Mouse (Mus musculus) MEL (cell line): Measurements from ENCODE around the gene Ggt1.

Experiments
- CHD2 ChIP-seq: IDR thresholded peaks from 2 replicates; pipeline ENCODE4 v1.6.1; 2011; ENCODE audit warnings: low read length, improper control_type of control experiment
- CTCF ChIP-seq, 3 experiments: IDR thresholded peaks in 2 of 3; conservative IDR thresholded peaks in 1 of 3; 2 replicates each; pipeline ENCODE4 v1.5.1; 2011 to 2012; ENCODE audit warnings: low read length in 3 of 3, low read depth in 2 of 3, mild to moderate bottlenecking in 2 of 3, improper control_type of control experiment in 1 of 3, inconsistent platforms in 1 of 3, mixed read lengths in 1 of 3, moderate library complexity in 1 of 3; ENCODE audit not compliant: control insufficient read depth in 1 of 3, insufficient read depth in 1 of 3, poor library complexity in 1 of 3, severe bottlenecking in 1 of 3
- ELF1 ChIP-seq: IDR thresholded peaks from 2 replicates; pipeline ENCODE4 v1.6.1; 2014; ENCODE audit warnings: low read depth, mild to moderate bottlenecking, inconsistent platforms, low read length, improper control_type of control experiment, moderate library complexity
- JUND ChIP-seq: IDR thresholded peaks from 2 replicates; pipeline ENCODE4 v1.6.1; 2011; ENCODE audit warnings: low read depth, mild to moderate bottlenecking, improper control_type of control experiment, low read length
- NRF1 ChIP-seq: IDR thresholded peaks from 2 replicates; pipeline ENCODE4 v1.6.1; 2014; ENCODE audit warnings: low read depth, mild to moderate bottlenecking, inconsistent platforms, low read length, improper control_type of control experiment, moderate library complexity; ENCODE audit not compliant: poor library complexity, insufficient read depth, severe bottlenecking
- POLR2A ChIP-seq, 2 experiments: IDR thresholded peaks; 2 replicates each; pipeline ENCODE4 v1.6.1; 2011 to 2012; ENCODE audit warnings: low read length in 2 of 2, mild to moderate bottlenecking in 2 of 2, control low read depth in 1 of 2, improper control_type of control experiment in 1 of 2, low read depth in 1 of 2, moderate library complexity in 1 of 2; ENCODE audit not compliant: control insufficient read depth in 1 of 2, insufficient read depth in 1 of 2, poor library complexity in 1 of 2

- no peak for TF ChIP-seq POLR2A (IDR thresholded peaks at IDR 0.05; ENCODE audit: control insufficient read depth in 1 of 2, insufficient read depth in 1 of 2, low read depth in 1 of 2, low read length in 2 of 2, poor library complexity in 1 of 2)
- TF ChIP-seq CTCF (IDR thresholded peaks at IDR 0.05 in 2 of 3, conservative IDR thresholded peaks at IDR 0.05 in 1 of 3; ENCODE audit: control insufficient read depth in 1 of 3, insufficient read depth in 1 of 3, low read depth in 2 of 3, low read length in 3 of 3, poor library complexity in 1 of 3, severe bottlenecking in 1 of 3), result no peak
- TF ChIP-seq JUND, result no peak
- no peak for TF ChIP-seq NRF1
- no peak for TF ChIP-seq ELF1
- no peak for TF ChIP-seq CHD2
Observed at GRCm38 (mm10) chr10:75568441-75568840, 7.0 kb downstream of the Ggt1 start.
